Mouse (Mus musculus) forebrain, embryonic 14.5 days (tissue): ENCODE data around the gene Lemd1. TPM values are rescaled to one million over a fixed set of nuclear protein-coding genes. Genes with fewer than 3 reads are reported as not detected.

Source experiments
- ATAC-seq: fragments of 200-750 bp; cut with Nextera tagmentation; 2 replicates; pipeline ENCODE4 v1.8.0; 2017; ENCODE audit warnings: mild to moderate bottlenecking, moderate library complexity
- DNase-seq: peaks from one replicate; pipeline ENCODE4 v3.0.0-alpha.2; 2015; ENCODE audit warnings: low spot score
- H3K27ac ChIP-seq: fragments of 300-500 bp; sonication (generic); 2 replicates; pipeline ENCODE4 v1.5.1; 2014; ENCODE audit warnings: low read depth, mild to moderate bottlenecking, control low read depth, low read length, moderate library complexity
- H3K27me3 ChIP-seq: fragments of 300-500 bp; sonication (generic); replicated peaks from 2 replicates; pipeline ENCODE4 v1.6.1; 2014; ENCODE audit warnings: low read length, control low read depth, mixed read lengths; ENCODE audit not compliant: control insufficient read depth, insufficient read depth
- H3K36me3 ChIP-seq: fragments of 300-500 bp; sonication (generic); 2 replicates; pipeline ENCODE4 v1.6.1; 2014; ENCODE audit warnings: low read length, control low read depth; ENCODE audit not compliant: control insufficient read depth, insufficient read depth
- H3K4me1 ChIP-seq: fragments of 300-500 bp; sonication (generic); 2 replicates; pipeline ENCODE4 v1.6.1; 2014; ENCODE audit warnings: antibody characterized with exemption, low read length, control low read depth; ENCODE audit not compliant: control insufficient read depth, insufficient read depth
- H3K4me2 ChIP-seq: fragments of 300-500 bp; sonication (generic); 2 replicates; pipeline ENCODE4 v1.6.1; 2014; ENCODE audit warnings: mild to moderate bottlenecking, control low read depth, low read length
- H3K4me3 ChIP-seq: fragments of 300-500 bp; sonication (generic); 2 replicates; pipeline ENCODE4 v1.5.1; 2014; ENCODE audit warnings: low read depth, low read length, control low read depth
- H3K9ac ChIP-seq: fragments of 300-500 bp; sonication (generic); 2 replicates; pipeline ENCODE4 v1.6.1; 2014; ENCODE audit warnings: mild to moderate bottlenecking, low read length, control low read depth, moderate library complexity
- H3K9me3 ChIP-seq: fragments of 300-500 bp; sonication (generic); replicated peaks from 2 replicates; pipeline ENCODE4 v1.6.1; 2016; ENCODE audit warnings: low read length, control low read depth, mixed read lengths; ENCODE audit not compliant: control insufficient read depth
- WGBS: fragments of 180-500 bp; shearing (Covaris S2); extraction: QIAGEN DNeasy Blood & Tissue Kit; methylation state at CpG from one replicate; pipeline ENCODE4 v1.1.7; 2014; 5-methylcytosine and 5-hydroxymethylcytosine counted together
- polyA plus RNA-seq: library from polyadenylated mRNA; unstranded; fragments of >200 nt; fragmentation: Nextera tagmentation; extraction: Ambion mirVana; gene quantifications from 2 replicates; pipeline ENCODE4 v1.2.1, GENCODE M21; 2014

The Lemd1 gene
- polyA plus RNA-seq: 15.5 and 18.7 TPM in 2 replicates

DNA sequence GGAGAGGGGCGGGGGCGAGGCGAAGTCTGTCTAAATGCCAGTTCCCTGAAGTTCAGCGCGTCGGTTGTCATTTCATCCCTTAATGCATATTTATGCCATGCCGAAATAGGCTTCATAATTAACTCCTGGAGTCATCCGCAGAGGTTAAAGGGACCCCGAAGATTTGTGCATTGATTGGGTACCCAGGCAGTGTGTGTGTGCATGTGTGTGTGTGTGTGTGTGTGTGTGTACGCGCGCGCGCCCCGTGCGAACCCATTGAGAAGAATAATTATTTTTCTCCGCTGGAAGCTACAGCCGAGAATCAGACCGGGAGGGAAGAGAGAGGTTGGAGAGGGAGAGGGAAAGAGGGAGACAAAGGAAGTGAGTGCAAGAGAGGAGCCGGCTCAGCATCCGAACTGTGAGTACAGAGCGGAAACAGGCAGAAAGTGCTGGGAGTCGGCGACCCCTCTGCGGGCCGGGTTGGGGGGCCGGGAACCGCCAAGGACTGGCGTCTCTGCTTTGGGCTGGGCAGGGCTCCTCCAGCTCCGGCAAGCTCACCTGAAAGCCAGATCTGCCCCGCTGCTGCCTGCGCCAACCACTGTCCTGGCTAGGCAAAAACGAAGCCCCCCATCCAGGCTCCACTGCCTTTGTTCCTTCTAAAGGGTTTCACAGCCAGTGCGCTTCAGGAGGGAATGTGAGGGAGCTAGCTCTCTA, at the start of gene Lemd1, which contains the start of gene AC124108.1:
Gene Lemd1, plus strand, starts transcription at position 339 of the 693 bp plus-strand sequence.
Gene AC124108.1, plus strand, starts transcription at position 365 of the 693 bp plus-strand sequence.
- H3K9ac ChIP-seq: peak within 1 kb of the TSS; percentile 99
- no peaks in the 10 kb centered on the region for H3K27me3 ChIP-seq
- peak within 1 kb of the TSS; percentile 91 for H3K4me3 ChIP-seq
- WGBS: under 1% methylated on average over 34 of the region's 34 CpGs
- DNase-seq (peak; percentile 78), ATAC-seq (peak; percentile 27)
- H3K9me3 ChIP-seq: no peaks in the 10 kb centered on the region
- peaks cover 44% of the 10 kb centered on the region for H3K4me1 ChIP-seq
- H3K4me2 ChIP-seq: peak within 1 kb of the TSS; percentile 59
- peak within 1 kb of the TSS; percentile 100 for H3K27ac ChIP-seq
- peaks cover 4% of the 10 kb centered on the region; the same call in 1 of the 2 replicates for H3K36me3 ChIP-seq

DNA sequence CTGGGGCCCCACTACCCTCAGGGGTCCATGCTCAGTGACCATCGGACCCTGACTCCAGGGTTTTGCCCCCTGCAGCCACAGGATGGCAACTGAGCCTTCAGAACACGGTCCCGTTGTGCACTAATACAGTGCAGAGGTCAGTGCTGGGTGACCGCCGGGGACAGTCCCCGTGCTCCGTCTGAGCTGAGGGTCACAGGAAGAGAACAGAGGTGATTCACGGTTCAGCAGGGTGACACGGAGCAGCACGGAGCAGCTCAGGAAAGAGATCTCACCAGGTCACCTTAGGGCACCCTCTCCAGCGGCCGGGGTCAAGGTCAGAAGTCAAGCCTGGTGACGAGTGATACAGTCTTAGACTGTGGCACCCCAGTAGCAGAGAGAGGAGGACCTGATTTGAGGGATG, 49.5 kb upstream of the Lemd1 start:
- no peak overlapping the region for H3K4me2 ChIP-seq
- H3K27ac ChIP-seq: no peak overlapping the region
- DNase-seq: no peak
- peaks cover 6% of the 10 kb centered on the region for H3K27me3 ChIP-seq
- WGBS: 85% methylated on average over 13 of the region's 13 CpGs
- H3K4me1 ChIP-seq: peaks cover 18% of the 10 kb centered on the region
- H3K9me3 ChIP-seq: no peaks in the 10 kb centered on the region
- no peaks in the 10 kb centered on the region for H3K36me3 ChIP-seq
- ATAC-seq: no peak
- no peak overlapping the region for H3K4me3 ChIP-seq
- H3K9ac ChIP-seq: no peak overlapping the region

DNA sequence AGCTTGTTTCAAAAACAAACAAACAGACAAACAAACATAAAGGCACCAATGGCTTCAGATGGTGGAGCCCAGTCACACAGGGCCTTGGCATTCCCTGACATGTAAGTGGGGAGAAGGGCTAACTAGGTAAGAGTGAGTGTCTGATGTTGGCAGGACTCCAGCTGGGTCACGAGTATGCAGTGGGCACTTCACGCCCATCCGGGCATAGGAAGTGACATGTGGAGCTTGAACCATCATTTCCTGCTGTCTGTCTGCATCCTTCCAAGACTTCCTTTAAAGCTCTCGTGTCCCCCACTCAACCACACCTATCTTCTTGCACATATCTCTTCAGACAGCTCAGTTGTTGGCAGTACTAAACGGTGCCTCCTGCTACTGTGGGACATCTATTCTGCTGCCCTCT, 48.2 kb upstream of the Lemd1 start:
- Histone ChIP-seq H3K27me3 (peaks cover 6% of the 10 kb centered on the region), H3K4me2 (no peak overlapping the region), H3K36me3 (no peaks in the 10 kb centered on the region), H3K9ac (no peak overlapping the region), H3K4me3 (no peak overlapping the region), H3K4me1 (peaks cover 18% of the 10 kb centered on the region), H3K9me3 (no peaks in the 10 kb centered on the region), H3K27ac (0 out of 2 replicates have a peak overlapping the region, but pooled peaks have one; percentile 5)
- WGBS: 84% methylated on average over 5 of the region's 5 CpGs
- no peak for ATAC-seq
- DNase-seq: no peak

DNA sequence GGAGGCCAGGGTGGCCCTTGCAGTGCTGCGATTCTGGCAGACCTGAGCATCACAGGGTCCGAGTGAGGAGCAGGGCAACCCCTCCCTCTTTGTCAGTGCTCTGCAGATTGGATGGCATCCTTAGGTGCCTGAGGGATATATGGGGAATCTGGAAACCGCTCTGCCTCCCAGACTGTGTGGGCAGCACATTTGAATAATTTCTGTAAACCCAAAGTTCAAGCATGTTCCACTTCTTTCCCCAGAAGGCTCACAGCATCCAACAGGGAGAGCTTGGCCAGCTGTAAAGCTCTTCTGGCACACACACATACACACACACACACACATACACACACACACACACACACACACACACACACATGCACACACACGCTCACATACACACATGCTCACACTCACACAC, 47.5 kb upstream of the Lemd1 start:
- Histone ChIP-seq H3K9me3 (no peaks in the 10 kb centered on the region), H3K4me1 (peaks cover 18% of the 10 kb centered on the region), H3K4me3 (no peak overlapping the region), H3K27ac (0 out of 2 replicates have a peak overlapping the region, but pooled peaks have one; percentile 5), H3K4me2 (no peak overlapping the region), H3K9ac (no peak overlapping the region), H3K36me3 (no peaks in the 10 kb centered on the region), H3K27me3 (peaks cover 6% of the 10 kb centered on the region)
- DNase-seq (no peak), ATAC-seq (no peak)
- WGBS: 63% methylated on average over 4 of the region's 4 CpGs

DNA sequence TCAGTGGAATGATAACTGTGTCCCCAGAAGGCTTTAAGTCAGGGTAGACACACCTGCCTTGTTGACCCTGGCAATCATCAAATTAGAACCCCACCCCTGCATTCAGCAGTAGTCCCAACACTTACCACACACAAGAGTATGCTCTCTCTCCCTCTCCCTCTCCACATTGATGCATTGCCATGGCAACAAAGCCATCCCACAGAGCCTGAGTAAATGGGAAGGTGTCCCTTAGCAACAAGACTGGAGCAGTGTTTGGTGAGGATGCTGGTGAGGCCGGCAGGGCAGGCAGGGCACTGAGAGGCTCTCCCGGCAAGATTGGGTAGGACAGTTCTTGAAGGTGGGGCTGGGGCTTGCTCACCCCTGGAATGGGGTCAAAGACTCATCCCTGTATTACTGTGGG, 47.0 kb upstream of the Lemd1 start:
- Histone ChIP-seq H3K9me3 (no peaks in the 10 kb centered on the region), H3K4me2 (no peak overlapping the region), H3K36me3 (no peaks in the 10 kb centered on the region), H3K27me3 (peaks cover 2% of the 10 kb centered on the region), H3K4me1 (peaks cover 14% of the 10 kb centered on the region), H3K9ac (no peak overlapping the region), H3K27ac (no peak overlapping the region), H3K4me3 (no peak overlapping the region)
- peak; percentile 79 for ATAC-seq
- DNase-seq: peak; percentile 86
- WGBS: 6% methylated on average over 2 of the region's 2 CpGs

DNA sequence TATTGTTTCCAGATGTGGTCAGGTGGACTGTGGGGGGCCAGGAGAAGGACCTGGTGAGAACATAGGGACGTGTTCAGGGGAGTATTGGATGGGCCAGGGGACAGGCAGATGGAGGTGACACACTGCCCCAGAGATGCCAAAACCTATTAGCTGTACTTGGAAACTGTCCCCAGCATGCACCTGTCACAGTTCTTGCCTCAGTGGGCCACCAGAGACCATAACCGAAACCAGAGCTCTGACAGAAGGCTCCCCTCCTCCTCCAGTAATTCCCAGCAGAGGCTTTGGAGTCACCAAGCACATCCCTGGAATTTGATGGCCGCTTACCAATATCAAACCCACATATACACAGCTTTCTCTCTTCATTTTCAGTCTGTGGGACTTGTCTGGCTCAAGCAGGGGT, 46.4 kb upstream of the Lemd1 start:
- Histone ChIP-seq H3K9me3 (no peaks in the 10 kb centered on the region), H3K4me3 (no peak overlapping the region), H3K27ac (no peak overlapping the region), H3K36me3 (no peaks in the 10 kb centered on the region), H3K9ac (no peak overlapping the region), H3K4me2 (no peak overlapping the region), H3K27me3 (no peaks in the 10 kb centered on the region; the same call in 1 of the 2 replicates), H3K4me1 (peaks cover 10% of the 10 kb centered on the region)
- no peak for DNase-seq
- WGBS: 73% methylated on average over 3 of the region's 3 CpGs
- no peak for ATAC-seq

DNA sequence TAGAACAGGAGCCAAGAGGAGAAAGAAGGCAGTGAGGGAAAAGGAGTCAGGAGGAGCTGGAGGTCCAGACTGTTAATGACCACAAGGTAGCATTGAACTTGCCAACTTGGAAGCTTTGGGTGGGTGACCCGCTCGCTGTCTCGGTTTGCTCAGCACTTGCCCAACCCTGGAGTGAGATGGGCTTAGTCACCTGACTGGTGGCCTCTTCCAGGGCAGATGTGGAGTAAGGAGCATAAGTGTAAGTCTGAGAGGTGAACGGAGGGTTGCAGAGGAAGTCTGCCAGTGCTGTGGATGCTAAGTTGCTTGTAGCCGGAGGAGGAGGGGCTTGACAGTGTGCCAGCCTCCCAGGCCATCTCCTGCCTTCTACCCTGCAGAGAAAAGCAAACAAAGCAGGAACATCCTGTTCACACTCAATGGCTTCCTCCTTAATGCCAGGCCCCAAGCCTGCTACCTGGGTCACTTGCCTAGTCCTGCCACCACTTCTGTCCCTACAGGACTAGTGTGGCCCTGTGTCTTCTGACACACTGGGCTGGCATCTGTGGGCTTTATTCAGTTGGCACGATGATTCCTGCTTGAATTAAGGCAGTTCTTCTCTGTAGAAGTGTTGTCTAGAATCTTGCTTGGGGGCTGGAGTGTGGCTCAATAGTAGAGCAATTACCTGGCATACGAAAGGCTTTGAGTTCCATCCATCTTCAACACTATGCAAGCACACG, 45.1 kb upstream of the Lemd1 start:
- H3K27ac ChIP-seq: no peak overlapping the region
- H3K4me1 ChIP-seq: peaks cover 10% of the 10 kb centered on the region
- no peaks in the 10 kb centered on the region for H3K36me3 ChIP-seq
- 88% methylated on average over 8 of the region's 8 CpGs for WGBS
- no peak overlapping the region for H3K4me2 ChIP-seq
- no peak for ATAC-seq
- H3K9ac ChIP-seq: no peak overlapping the region
- no peak overlapping the region for H3K4me3 ChIP-seq
- no peak for DNase-seq
- H3K27me3 ChIP-seq: no peaks in the 10 kb centered on the region
- H3K9me3 ChIP-seq: no peaks in the 10 kb centered on the region

DNA sequence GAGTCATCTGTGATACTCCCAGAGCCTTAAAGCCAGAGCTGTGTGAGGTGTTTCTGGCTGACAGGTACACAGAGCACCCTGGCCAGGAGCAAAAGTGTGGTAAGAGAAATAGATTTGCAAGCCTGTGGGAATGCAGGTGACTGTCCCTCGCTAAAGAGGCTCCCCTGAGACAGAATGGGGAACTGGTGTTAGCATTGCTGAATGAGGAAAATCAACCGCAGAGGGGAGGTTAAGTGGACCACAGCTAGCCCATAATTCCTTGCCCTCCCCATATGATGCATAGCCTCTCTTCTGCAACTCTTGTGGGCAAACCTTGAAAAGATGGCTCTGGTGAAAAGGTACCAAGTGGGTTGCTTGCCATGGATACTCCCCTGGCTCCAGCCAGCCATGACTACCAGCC, 41.8 kb upstream of the Lemd1 start:
- Histone ChIP-seq H3K4me3 (no peak overlapping the region), H3K9ac (no peak overlapping the region), H3K36me3 (no peaks in the 10 kb centered on the region), H3K9me3 (no peaks in the 10 kb centered on the region), H3K4me2 (no peak overlapping the region), H3K4me1 (peaks cover 3% of the 10 kb centered on the region; the same call in 1 of the 2 replicates), H3K27ac (no peak overlapping the region), H3K27me3 (no peaks in the 10 kb centered on the region)
- DNase-seq (no peak), ATAC-seq (no peak)
- WGBS: 78% methylated on average over 2 of the region's 2 CpGs

DNA sequence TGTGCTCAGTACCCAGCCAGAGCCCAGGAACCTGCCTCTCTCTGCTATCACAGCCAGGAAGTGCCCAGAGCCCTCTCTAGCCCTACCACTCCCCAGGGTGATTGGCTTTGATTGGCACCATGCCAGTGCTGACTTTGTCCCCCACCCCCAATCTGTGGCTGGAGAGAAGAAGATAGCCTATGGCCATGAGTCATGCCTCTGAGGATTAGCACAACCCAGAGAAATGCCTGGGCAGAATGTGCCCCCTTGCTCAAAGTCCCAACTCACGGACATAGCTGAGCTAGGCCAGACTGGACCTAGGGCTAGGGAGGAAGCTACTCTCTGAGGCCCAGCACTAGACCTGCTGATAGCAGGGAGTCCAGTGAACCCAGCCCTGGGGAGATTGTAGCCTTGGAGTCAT, 41.1 kb upstream of the Lemd1 start:
- DNase-seq: no peak
- Histone ChIP-seq H3K27me3 (no peaks in the 10 kb centered on the region), H3K9ac (no peak overlapping the region), H3K4me1 (no peaks in the 10 kb centered on the region), H3K27ac (no peak overlapping the region), H3K4me3 (no peak overlapping the region), H3K9me3 (no peaks in the 10 kb centered on the region), H3K4me2 (no peak overlapping the region), H3K36me3 (no peaks in the 10 kb centered on the region)
- 50% methylated on average over 1 of the region's 1 CpGs for WGBS
- no peak for ATAC-seq
